Mouse (Mus musculus): Measurements from ENCODE around the gene Olfr118.
"Not testable (repeated sequence)": the region's sequence is repeated elsewhere in the genome, so short reads cannot be mapped to it uniquely, and the experiment has no call there.

Gene Olfr118

DNA sequence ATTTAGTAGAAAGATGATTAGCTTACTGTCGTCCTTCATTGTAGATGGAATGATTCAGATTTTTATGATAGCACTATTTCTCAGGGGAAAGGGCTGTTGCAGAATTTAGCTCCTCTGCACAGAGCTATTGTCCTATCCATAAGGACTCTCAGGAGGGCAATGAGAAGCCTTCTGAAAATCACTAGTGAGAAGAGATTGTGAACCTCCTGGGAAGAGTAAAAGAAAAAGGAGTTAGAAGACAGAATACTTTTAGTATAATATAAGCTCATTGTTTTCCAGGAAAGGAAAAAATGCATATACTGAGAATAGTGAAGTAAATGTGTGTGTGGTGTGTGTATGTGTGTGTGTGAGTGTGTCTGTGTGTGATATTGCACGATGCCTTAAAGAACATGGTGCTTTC lies at the start of gene Olfr118:
TSS of gene Olfr118 (plus strand) at position 301 of the 400 bp plus-strand sequence.
- DNase-seq (ENCODE audit: inconsistent age in 2 of 2, low spot score in 1 of 2) = no peak

DNA sequence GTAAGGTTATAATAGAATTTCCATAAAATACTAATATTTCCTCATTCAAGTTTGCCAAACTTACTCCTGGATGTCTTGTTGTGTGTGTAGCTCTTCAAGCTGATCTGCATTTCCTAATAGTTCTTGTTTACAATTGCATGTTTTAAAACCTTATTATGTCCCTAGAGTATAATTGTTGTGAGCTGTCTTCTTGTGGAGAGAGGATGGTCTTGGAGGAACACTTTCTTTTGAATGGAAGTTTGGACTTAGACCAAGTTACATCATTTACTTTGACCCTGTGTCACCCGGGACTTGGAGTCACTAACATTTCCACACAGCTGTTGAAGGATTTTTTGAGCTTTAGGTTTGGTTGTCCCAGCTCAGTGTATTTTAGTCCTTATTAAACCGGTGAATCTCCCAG lies 39.8 kb upstream of the Olfr118 start, which contains the start of the genes Olfr115 and Olfr116:
TSS of gene Olfr115 (minus strand) at position 101 of the 400 bp plus-strand sequence.
TSS of gene Olfr116 (minus strand) at position 191 of the 400 bp plus-strand sequence.
- no peak for DNase-seq (ENCODE audit: inconsistent age in 2 of 2, low spot score in 1 of 2)

DNA sequence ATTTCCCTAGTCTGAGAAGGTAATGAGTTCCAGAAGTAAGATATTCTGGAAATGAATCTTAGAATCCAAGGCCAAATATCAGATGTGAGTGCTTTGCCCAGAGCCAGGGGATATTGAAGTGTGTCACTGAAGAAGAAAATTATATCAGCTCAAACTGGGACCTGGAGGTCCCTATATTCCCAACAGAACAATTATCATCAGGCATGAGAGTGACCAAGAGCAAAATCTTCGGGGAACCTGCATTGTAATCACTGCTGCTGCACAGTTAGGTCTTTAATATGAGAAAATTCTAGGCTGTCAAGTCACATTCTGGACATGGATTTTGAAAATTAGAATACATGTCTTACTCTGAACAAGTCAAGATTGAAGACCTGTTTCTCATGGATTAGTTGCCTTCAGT lies 3.1 kb upstream of the Olfr118 start, which contains the start of gene Olfr117:
TSS of gene Olfr117 (minus strand) at position 101 of the 400 bp plus-strand sequence.
- no peak for DNase-seq (ENCODE audit: inconsistent age in 2 of 2, low spot score in 1 of 2)

DNA sequence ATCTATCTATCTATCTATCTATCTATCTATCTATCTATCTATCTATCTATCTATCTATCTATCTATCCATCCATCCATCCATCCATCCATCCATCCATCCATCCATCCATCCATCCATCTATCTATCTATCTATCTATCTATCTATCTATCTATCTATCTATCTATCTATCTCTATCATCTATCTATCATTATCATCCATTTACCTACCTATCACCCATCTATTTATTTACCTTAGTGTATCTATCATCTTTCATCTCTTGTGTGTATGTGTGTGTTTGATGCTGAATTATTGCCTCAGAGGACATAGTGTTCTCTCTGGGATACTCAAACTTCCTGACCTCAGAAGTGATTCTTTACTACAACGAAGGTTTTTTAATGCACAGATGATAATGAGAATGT lies 29.5 kb downstream of the Olfr118 start, which contains the start of gene Olfr119:
TSS of gene Olfr119 (plus strand) at position 301 of the 400 bp plus-strand sequence.
- DNase-seq (ENCODE audit: inconsistent age in 2 of 2, low spot score in 1 of 2) = not testable (repeated sequence)

DNA sequence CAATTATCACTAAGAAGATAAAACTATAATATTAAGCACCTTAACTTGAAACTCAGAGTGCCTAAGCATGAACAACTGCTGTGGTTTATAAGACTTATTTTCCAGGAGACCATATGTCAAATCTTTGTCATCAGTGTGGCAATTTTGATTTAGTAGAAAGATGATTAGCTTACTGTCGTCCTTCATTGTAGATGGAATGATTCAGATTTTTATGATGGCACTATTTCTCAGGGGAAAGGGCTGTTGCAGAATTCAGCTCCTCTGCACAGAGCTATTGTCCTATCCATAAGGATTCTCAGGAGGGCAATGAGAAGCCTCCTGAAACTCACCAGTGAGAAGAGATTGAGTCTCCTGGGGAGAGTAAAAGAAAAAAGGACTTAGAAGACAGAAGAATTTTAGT lies 54.7 kb downstream of the Olfr118 start, which contains the start of gene Olfr120:
TSS of gene Olfr120 (plus strand) at position 301 of the 400 bp plus-strand sequence.
- DNase-seq (ENCODE audit: inconsistent age in 2 of 2, low spot score in 1 of 2) = no peak
